Mouse (Mus musculus) forebrain, embryonic 15.5 days (tissue): ENCODE measurements at regions not wholly inside any gene's neighbourhood (a gene's known extent, or its start where the extent isn't known, plus 50 kb on each side); places are given as distances from the start of the nearest gene placed in this dataset.
A peak's percentile ranks its signal among the peaks of the same experiment; 100 is the strongest.

Experiments used
- ATAC-seq: fragments of 200-750 bp; cut with Nextera tagmentation; replicated peaks from 2 replicates; pipeline ENCODE4 v1.8.0; 2017; ENCODE audit warnings: mild to moderate bottlenecking, moderate TSS enrichment, moderate library complexity
- H3K27ac ChIP-seq: fragments of 300-500 bp; sonication (generic); replicated peaks from 2 replicates; pipeline ENCODE4 v1.5.1; 2015; ENCODE audit warnings: mild to moderate bottlenecking, inconsistent platforms
- H3K27me3 ChIP-seq: fragments of 300-500 bp; sonication (generic); 2 replicates; pipeline ENCODE4 v1.6.1; 2015; ENCODE audit warnings: inconsistent platforms
- H3K36me3 ChIP-seq: fragments of 300-500 bp; sonication (generic); 2 replicates; pipeline ENCODE4 v1.6.1; 2015; ENCODE audit warnings: mild to moderate bottlenecking, inconsistent platforms
- H3K4me1 ChIP-seq: fragments of 300-500 bp; sonication (generic); 2 replicates; pipeline ENCODE4 v1.6.1; 2015; ENCODE audit warnings: inconsistent platforms
- H3K4me2 ChIP-seq: fragments of 300-500 bp; sonication (generic); replicated peaks from 2 replicates; pipeline ENCODE4 v1.6.1; 2015; ENCODE audit warnings: mild to moderate bottlenecking, inconsistent platforms
- H3K4me3 ChIP-seq: fragments of 300-500 bp; sonication (generic); 2 replicates; pipeline ENCODE4 v1.5.1; 2015; ENCODE audit warnings: mild to moderate bottlenecking, inconsistent platforms
- H3K9ac ChIP-seq: fragments of 300-500 bp; sonication (generic); replicated peaks from 2 replicates; pipeline ENCODE4 v1.6.1; 2015; ENCODE audit warnings: mild to moderate bottlenecking, inconsistent platforms
- H3K9me3 ChIP-seq: fragments of 300-500 bp; sonication (generic); 2 replicates; pipeline ENCODE4 v1.6.1; 2016; ENCODE audit warnings: inconsistent platforms
- WGBS: fragments of 180-500 bp; shearing (Covaris S2); methylation state at CpG from one replicate; pipeline ENCODE4 v1.1.7; 2015; ENCODE audit warnings: mixed read lengths; 5-methylcytosine and 5-hydroxymethylcytosine counted together

DNA sequence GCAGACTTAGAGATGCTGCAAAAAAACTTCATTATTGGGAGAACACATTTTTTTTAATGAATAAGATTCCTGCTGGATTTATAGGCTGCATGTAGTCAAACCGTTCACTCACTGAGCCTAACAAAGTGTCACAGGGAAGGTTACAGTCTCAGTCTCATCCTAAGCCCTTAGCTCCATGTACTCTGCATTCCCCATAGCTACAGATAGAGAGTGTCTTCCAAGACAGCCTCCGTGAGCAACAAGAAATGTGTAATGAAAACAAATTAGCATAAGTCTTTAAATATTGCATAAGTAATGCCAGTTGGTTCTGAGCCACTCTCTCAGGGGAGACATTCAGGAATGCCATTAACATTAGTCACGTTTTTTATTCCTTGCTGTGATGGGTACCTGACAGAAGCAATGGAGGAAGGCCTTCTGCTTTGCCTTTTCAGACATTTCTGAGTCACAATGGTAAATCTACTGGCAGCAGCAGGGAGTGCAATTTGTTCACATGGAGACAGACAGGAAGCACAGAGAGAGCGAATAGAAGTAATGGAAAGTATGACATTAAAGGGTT is 376.7 kb downstream of the Fam84b start:
- H3K9me3 ChIP-seq = no peaks in the 10 kb centered on the region
- no peak overlapping the region for H3K9ac ChIP-seq
- 48% methylated on average over 4 of the region's 4 CpGs for WGBS
- H3K4me1 ChIP-seq = no peaks in the 10 kb centered on the region
- no peak overlapping the region for H3K4me2 ChIP-seq
- H3K4me3 ChIP-seq = no peak overlapping the region
- H3K27ac ChIP-seq = no peak overlapping the region
- no peaks in the 10 kb centered on the region for H3K27me3 ChIP-seq
- no peaks in the 10 kb centered on the region for H3K36me3 ChIP-seq
- ATAC-seq = peak; percentile 58; the same call in 1 of the 2 replicates

GRCm38 (mm10) chr15:60475086-60475485 is 378.5 kb downstream of the Fam84b start:
- 11% methylated on average over 3 of the region's 3 CpGs for WGBS

GRCm38 (mm10) chr15:60431916-60432315 is 415.5 kb upstream of the 4933412E24Rik start:
- WGBS = 67% methylated on average over 1 of the region's 1 CpGs
- Histone ChIP-seq H3K4me1 (no peaks in the 10 kb centered on the region), H3K9ac (no peak overlapping the region), H3K4me3 (no peak overlapping the region), H3K36me3 (no peaks in the 10 kb centered on the region), H3K4me2 (no peak overlapping the region), H3K9me3 (no peaks in the 10 kb centered on the region), H3K27me3 (no peaks in the 10 kb centered on the region), H3K27ac (no peak overlapping the region)
- ATAC-seq = no peak

More at GRCm38 (mm10) chr15:60475086-60475485, 378.5 kb downstream of the Fam84b start:
- no peak overlapping the region for H3K4me3 ChIP-seq
- H3K4me2 ChIP-seq = no peak overlapping the region
- H3K27me3 ChIP-seq = no peaks in the 10 kb centered on the region
- ATAC-seq = no peak
- no peaks in the 10 kb centered on the region for H3K36me3 ChIP-seq
- H3K27ac ChIP-seq = no peak overlapping the region
- H3K4me1 ChIP-seq = no peaks in the 10 kb centered on the region
- H3K9ac ChIP-seq = no peak overlapping the region
- H3K9me3 ChIP-seq = no peaks in the 10 kb centered on the region

- H3K36me3 ChIP-seq = no peaks in the 10 kb centered on the region
- H3K9ac ChIP-seq = no peak overlapping the region
- H3K27ac ChIP-seq = no peak overlapping the region
- no peaks in the 10 kb centered on the region for H3K4me1 ChIP-seq
- no peaks in the 10 kb centered on the region for H3K27me3 ChIP-seq
- no peak overlapping the region for H3K4me3 ChIP-seq
- ATAC-seq = 0 out of 2 replicates have a peak, but pooled peaks have one; percentile 16
- WGBS = 56% methylated on average over 1 of the region's 1 CpGs
- H3K9me3 ChIP-seq = no peaks in the 10 kb centered on the region
- H3K4me2 ChIP-seq = no peak overlapping the region
These were observed 402.7 kb upstream of the 4933412E24Rik start for GRCm38 (mm10) chr15:60419081-60419480.

GRCm38 (mm10) chr15:60392267-60392666 is 375.9 kb upstream of the 4933412E24Rik start:
- H3K4me2 ChIP-seq = no peak overlapping the region
- no peak overlapping the region for H3K9ac ChIP-seq
- no peaks in the 10 kb centered on the region for H3K4me1 ChIP-seq
- H3K27me3 ChIP-seq = no peaks in the 10 kb centered on the region
- ATAC-seq = no peak
- H3K36me3 ChIP-seq = no peaks in the 10 kb centered on the region
- no peaks in the 10 kb centered on the region for H3K9me3 ChIP-seq
- 58% methylated on average over 7 of the region's 7 CpGs for WGBS
- H3K27ac ChIP-seq = no peak overlapping the region
- H3K4me3 ChIP-seq = no peak overlapping the region

DNA sequence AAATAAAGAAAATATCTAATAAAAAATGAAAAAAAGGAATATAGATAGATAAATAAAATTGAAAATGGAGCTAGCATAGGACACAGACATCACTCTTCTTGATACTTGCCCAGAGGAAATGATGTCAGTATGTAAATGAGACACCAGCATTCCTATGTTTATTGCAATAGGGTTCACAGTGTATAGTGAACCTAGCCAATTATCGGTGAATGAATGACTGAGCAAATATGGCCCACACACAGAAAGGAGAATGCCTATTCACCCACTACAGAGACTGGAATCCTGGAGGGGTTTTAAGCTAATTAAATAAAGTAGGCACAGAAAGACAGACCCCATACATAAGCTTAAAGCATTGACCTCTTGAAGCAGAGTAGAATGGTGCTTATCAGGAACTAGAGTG is 373.9 kb upstream of the 4933412E24Rik start:
- no peak overlapping the region for H3K27ac ChIP-seq
- no peaks in the 10 kb centered on the region for H3K36me3 ChIP-seq
- no peak overlapping the region for H3K4me3 ChIP-seq
- no peaks in the 10 kb centered on the region for H3K9me3 ChIP-seq
- no peak overlapping the region for H3K4me2 ChIP-seq
- no peaks in the 10 kb centered on the region for H3K27me3 ChIP-seq
- no peak overlapping the region for H3K9ac ChIP-seq
- whole genome bisulfite sequencing = 10% methylated on average over 1 of the region's 1 CpGs
- H3K4me1 ChIP-seq = no peaks in the 10 kb centered on the region
- ATAC-seq = peak; percentile 55

GRCm38 (mm10) chr15:60387962-60388361 is 371.5 kb upstream of the 4933412E24Rik start:
- Histone ChIP-seq H3K27me3 (no peaks in the 10 kb centered on the region), H3K4me3 (no peak overlapping the region), H3K4me2 (no peak overlapping the region), H3K9ac (no peak overlapping the region), H3K4me1 (no peaks in the 10 kb centered on the region), H3K36me3 (no peaks in the 10 kb centered on the region), H3K27ac (no peak overlapping the region), H3K9me3 (no peaks in the 10 kb centered on the region)
- WGBS = 60% methylated on average over 2 of the region's 2 CpGs
- no peak; the same call in 1 of the 2 replicates for ATAC-seq
